Mouse (Mus musculus) kidney, adult 18-20 months (tissue): Measurements from ENCODE around the gene Dnajb4.

Source experiments
- DNase-seq: peaks from one replicate; pipeline ENCODE4 v3.0.0; 2021

Dnajb4 gene

GRCm38 (mm10) chr3:152171236-152171635 is 38.9 kb downstream of the Dnajb4 start:
- DNase-seq: no peak

- no peak for DNase-seq
Observed at GRCm38 (mm10) chr3:152170407-152170806, 39.7 kb downstream of the Dnajb4 start.

- DNase-seq: no peak
Observed at GRCm38 (mm10) chr3:152168007-152168406, 42.1 kb downstream of the Dnajb4 start.

- no peak for DNase-seq
Observed at GRCm38 (mm10) chr3:152166699-152167451, 43.2 kb downstream of the Dnajb4 start.

- DNase-seq: no peak
Observed at GRCm38 (mm10) chr3:152166099-152166423, 44.0 kb downstream of the Dnajb4 start, which contains the start of gene Gipc2. Gene Gipc2, minus strand, starts transcription at chr3:152166230.

- DNase-seq: peak; percentile 83
Observed at GRCm38 (mm10) chr3:152165351-152166098, 44.6 kb downstream of the Dnajb4 start.

GRCm38 (mm10) chr3:152165014-152165350 is 45.1 kb downstream of the Dnajb4 start:
- DNase-seq: no peak

GRCm38 (mm10) chr3:152163320-152163719 is 46.8 kb downstream of the Dnajb4 start:
- no peak for DNase-seq

- DNase-seq: no peak
Observed at GRCm38 (mm10) chr3:152160607-152161006, 49.5 kb downstream of the Dnajb4 start.

GRCm38 (mm10) chr3:152159321-152159720 is 50.8 kb downstream of the Dnajb4 start:
- DNase-seq: no peak

GRCm38 (mm10) chr3:152158344-152159291 is 51.5 kb downstream of the Dnajb4 start:
- no peak for DNase-seq

- DNase-seq: peak; percentile 71
Observed at GRCm38 (mm10) chr3:152156816-152157496, 53.1 kb downstream of the Dnajb4 start.

- no peak for DNase-seq
Observed at GRCm38 (mm10) chr3:152155296-152155948, 54.7 kb downstream of the Dnajb4 start.

- no peak for DNase-seq
Observed at GRCm38 (mm10) chr3:152154095-152154494, 56.0 kb downstream of the Dnajb4 start.

- no peak for DNase-seq
Observed at GRCm38 (mm10) chr3:152153152-152153551, 57.0 kb downstream of the Dnajb4 start.

GRCm38 (mm10) chr3:152152483-152152804 is 57.7 kb downstream of the Dnajb4 start:
- no peak for DNase-seq

- peak; percentile 67 for DNase-seq
Observed at GRCm38 (mm10) chr3:152151725-152152482, 58.2 kb downstream of the Dnajb4 start.

GRCm38 (mm10) chr3:152149863-152150262 is 60.2 kb downstream of the Dnajb4 start:
- DNase-seq: peak; percentile 75

- no peak for DNase-seq
Observed at GRCm38 (mm10) chr3:152149449-152149848, 60.7 kb downstream of the Dnajb4 start.

- DNase-seq: no peak
Observed at GRCm38 (mm10) chr3:152147085-152147831, 62.8 kb downstream of the Dnajb4 start.

- no peak for DNase-seq
Observed at GRCm38 (mm10) chr3:152145186-152145585, 64.9 kb downstream of the Dnajb4 start.
